Mouse (Mus musculus) splenic B cell, adult 2 months (primary cell): Measurements from ENCODE around the gene Fry.

ENCODE experiments used
- DNase-seq: peaks from one replicate; pipeline ENCODE4 v3.0.0-alpha.2; 2011; ENCODE audit warnings: low read depth, low spot score
- H3K27me3 ChIP-seq: 2 replicates; pipeline ENCODE4 v1.6.1; 2012; ENCODE audit warnings: mild to moderate bottlenecking, low read length, moderate library complexity, mixed read lengths; ENCODE audit not compliant: control insufficient read depth, poor library complexity, insufficient read depth, severe bottlenecking
- H3K36me3 ChIP-seq: 2 replicates; pipeline ENCODE4 v1.6.1; 2012; ENCODE audit warnings: mild to moderate bottlenecking, low read length, moderate library complexity, mixed read lengths; ENCODE audit not compliant: control insufficient read depth, poor library complexity, insufficient read depth, severe bottlenecking

Gene Fry

DNA sequence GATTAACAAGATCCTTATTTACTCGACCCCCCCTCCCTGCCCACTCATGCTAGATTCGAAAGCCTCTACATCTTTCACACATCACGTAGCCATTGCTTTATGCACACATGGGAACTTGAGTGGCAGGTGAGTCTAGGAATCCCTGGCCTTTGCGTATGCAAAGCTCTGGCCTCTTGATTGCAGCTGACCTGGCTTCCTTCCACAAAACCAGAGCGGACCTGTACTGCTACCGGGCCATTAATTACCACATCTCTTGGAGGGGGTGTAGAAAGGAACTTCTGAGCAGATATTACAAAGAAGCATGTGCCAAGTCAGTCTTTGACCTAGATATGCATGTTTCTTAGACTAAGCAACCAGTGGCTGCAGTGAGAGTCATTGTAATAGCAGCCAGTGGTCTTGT lies 55.4 kb downstream of the Fry start:
- DNase-seq = no peak
- H3K27me3 ChIP-seq = no peaks in the 10 kb centered on the region

DNA sequence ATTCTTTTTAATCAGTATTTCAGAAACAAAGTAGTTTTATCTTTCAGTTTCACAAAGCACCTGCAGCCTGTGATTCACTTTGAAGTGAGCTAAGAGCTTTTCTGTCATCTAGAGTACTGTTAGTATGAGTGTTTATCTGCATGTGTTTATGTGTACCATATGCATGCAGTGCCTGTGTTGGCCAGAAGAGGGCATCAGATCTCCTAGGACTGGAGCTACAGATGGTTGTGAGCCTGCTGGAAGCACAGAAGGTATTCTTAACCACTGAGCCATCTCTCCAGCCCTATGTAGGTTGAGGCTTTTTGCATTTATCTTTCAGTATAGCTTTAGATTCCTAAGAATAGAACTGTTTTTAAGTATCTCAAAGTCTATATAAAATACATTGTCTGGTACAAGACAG lies 56.5 kb downstream of the Fry start:
- Histone ChIP-seq H3K27me3 (no peaks in the 10 kb centered on the region), H3K36me3 (no peaks in the 10 kb centered on the region)
- peak; percentile 37 for DNase-seq

More for the DNA sequence above, 55.4 kb downstream of the Fry start:
- no peaks in the 10 kb centered on the region for H3K36me3 ChIP-seq

DNA sequence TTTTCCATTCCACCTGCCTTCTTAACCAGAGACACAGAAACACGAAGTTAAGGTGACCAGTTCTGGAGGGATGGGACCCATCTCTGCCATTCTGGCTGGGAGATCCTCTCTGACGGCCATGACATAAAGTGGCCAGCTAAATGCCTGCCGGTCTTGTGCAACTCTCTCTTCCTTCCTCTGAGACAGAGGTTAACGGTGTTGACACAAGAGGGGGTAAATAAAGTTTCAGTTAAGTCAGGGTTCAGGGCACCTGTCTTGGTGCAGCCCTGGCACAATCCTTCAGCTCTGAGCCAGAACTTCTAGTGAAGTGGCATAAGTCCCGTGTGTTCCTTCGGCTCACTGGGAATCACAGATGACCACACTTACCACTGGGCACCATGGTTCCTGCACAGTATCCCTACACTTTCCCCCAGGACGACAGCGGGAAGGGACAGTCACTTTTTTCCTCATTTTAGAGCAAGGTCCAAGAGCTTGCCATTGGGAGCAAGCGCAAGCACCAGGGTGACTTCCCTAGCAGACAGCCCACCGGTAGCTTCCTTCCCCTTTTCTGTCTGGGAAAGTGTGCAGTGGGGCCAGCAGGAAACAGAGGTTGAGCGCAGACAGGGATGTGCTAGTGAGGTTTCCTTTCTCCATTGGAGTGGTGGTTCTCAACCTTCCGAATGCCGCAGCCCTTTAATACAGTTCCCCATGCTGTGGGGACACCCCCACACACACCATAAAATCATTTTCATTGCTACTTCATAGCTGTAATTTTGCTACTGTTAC lies 58.0 kb downstream of the Fry start:
- peak; percentile 24 for DNase-seq
- Histone ChIP-seq H3K36me3 (no peaks in the 10 kb centered on the region), H3K27me3 (no peaks in the 10 kb centered on the region)

DNA sequence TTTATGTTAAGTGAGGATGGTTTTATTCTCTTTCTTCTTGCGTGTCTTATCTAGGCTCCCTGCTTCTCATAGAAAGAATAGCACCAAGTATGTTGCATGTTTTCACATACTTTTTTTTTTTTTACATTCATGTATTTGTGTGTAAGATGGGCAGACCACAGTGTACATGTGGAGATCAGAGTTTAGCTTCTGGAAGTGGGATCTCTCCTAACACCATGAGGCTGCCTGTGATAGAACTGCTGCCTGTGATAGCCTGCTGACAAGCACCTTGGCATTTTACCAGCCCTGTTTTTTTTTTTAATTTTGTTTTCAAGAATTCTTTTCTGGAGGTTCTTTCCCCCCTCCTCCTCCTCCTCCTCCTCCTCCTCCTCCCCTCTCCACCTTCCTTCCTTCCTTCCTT lies 59.3 kb downstream of the Fry start:
- H3K27me3 ChIP-seq = no peaks in the 10 kb centered on the region
- H3K36me3 ChIP-seq = no peaks in the 10 kb centered on the region
- DNase-seq = no peak

DNA sequence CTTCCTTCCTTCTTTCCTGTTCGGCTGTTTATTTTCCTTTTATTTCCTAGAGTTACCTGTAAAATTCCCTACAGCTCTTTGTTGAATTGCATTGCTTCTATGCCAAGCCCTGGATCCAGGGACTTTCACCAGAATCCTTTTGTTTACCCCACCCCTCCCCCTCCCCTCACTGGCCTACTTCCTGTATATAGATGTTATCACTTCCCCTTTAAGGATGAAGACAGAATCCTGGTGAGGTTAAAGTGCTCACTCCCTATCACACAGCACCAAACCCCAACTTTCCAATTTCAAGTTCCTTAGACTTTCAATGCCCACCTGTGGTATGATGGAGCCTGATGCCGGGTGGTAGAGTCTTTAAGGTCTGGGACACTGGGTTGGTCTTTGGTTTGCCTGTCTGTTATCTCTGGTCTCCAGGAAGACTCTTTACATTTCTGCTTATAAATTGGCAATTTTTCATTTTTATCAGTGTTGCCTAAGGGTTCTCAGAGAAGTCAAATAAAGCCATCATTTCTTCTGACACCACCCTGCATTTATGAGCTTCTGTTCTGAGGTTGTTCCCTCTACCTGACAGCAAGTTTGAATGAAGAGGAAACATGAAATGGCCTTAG lies 59.9 kb downstream of the Fry start:
- DNase-seq = peak; percentile 28
- Histone ChIP-seq H3K36me3 (no peaks in the 10 kb centered on the region), H3K27me3 (no peaks in the 10 kb centered on the region)

DNA sequence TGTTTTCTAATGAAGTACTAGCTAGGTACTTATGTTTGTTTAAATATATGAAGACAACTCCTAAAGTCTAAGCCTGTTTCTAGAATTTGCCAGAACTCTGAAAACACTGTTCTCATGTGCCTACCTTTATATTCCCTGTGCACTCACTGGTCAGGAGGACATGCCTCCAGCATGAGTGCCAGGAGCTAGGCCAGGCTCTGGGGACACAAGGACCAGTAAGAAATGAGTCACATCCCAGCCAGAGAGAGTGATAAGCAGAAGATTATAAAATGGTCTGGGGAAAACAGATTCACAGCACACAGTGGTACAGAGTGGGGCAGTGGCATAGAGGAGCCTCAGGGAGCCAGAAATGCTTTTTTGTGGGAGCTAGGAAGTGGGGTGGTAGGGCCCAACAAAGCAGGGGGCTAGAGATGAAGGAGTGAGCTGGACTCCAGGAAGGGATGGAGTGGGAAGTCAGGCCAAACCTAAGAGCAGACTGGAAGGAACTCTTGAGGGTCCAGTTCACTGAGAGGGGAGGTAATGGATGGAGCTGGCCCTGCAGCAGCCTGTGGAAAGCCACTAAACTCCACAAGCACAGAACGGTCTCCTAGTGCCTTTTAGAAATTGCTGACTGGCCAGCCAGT lies 62.7 kb downstream of the Fry start:
- Histone ChIP-seq H3K27me3 (no peaks in the 10 kb centered on the region), H3K36me3 (no peaks in the 10 kb centered on the region)
- DNase-seq = no peak

DNA sequence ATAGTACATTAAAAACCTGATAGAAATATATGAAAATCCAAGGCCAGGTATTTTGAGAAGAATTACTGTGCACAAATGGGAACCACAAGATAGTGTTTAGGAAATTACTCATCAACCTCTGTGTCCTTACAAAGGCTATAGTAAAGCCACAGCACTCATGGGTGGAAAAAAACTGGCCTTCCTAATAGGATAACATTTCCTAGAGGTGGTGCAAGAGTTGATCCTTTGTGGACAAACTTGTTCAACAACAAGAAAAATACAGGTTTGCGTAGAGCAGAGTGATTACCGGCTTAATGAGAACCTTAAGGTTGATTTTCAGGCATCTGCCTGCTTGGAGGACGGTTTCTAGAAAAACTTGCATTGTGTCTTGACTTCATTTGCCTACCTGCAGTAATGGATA lies 66.5 kb downstream of the Fry start:
- Histone ChIP-seq H3K36me3 (no peaks in the 10 kb centered on the region), H3K27me3 (no peaks in the 10 kb centered on the region)
- no peak for DNase-seq

DNA sequence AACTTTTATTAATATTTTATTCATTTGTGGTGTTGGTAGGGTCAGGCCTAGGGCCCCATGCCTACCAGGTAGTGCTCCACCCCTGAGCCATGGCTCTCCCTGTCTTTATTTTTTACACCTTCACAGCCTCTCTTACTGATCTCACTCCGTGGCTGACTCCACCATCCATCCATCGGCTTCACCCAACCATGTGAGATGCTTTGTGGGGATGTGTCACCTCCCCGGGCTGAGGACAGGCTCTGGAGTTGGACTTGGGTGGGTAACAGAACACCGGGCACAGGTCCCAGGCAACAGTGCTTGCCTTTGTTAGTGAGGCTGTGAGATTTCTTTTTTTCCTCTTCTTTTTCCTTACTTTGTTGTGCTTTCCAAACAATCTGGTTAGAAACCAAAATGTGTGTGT lies 67.7 kb downstream of the Fry start:
- no peak for DNase-seq
- Histone ChIP-seq H3K27me3 (no peaks in the 10 kb centered on the region), H3K36me3 (no peaks in the 10 kb centered on the region)

DNA sequence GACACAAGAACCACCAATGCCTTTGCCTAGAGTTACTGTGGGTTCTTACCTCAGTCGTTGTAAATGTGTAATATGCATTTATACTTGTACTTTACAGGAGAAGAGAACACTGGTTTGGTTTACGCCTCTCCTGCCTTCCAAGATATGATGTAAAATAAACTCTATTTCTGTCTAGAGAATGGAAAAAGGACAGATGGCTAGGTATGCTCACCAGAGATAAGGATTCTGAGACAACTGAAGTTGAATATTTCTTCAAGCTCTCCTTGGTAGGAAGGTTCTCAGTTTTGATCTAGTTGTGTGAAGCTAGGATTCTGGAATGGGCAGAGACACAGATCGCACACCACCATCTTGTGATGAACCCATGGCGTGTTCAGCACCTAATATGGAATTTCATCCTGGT lies 68.2 kb downstream of the Fry start:
- Histone ChIP-seq H3K36me3 (no peaks in the 10 kb centered on the region), H3K27me3 (no peaks in the 10 kb centered on the region)
- DNase-seq = no peak

DNA sequence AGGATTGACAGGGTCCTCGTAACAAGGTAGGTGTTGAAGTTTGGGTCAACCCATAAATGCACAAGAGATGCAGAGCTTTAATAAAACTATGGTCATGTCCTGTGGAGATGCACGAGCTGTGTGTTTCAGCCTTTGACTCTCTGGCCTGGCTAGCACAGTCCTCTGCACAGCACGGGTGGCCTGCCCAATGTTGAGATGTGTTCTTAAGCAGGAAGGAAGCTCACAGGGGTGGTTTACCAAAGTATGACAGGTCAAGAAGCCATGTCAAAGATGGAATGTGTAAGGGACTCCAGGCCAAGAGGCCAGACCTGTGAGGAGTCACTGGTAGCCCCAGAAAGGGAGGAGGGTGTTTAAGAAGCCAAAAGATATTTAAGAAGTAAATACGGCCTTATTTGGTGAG lies 69.6 kb downstream of the Fry start:
- Histone ChIP-seq H3K36me3 (no peaks in the 10 kb centered on the region), H3K27me3 (no peaks in the 10 kb centered on the region)
- no peak for DNase-seq

DNA sequence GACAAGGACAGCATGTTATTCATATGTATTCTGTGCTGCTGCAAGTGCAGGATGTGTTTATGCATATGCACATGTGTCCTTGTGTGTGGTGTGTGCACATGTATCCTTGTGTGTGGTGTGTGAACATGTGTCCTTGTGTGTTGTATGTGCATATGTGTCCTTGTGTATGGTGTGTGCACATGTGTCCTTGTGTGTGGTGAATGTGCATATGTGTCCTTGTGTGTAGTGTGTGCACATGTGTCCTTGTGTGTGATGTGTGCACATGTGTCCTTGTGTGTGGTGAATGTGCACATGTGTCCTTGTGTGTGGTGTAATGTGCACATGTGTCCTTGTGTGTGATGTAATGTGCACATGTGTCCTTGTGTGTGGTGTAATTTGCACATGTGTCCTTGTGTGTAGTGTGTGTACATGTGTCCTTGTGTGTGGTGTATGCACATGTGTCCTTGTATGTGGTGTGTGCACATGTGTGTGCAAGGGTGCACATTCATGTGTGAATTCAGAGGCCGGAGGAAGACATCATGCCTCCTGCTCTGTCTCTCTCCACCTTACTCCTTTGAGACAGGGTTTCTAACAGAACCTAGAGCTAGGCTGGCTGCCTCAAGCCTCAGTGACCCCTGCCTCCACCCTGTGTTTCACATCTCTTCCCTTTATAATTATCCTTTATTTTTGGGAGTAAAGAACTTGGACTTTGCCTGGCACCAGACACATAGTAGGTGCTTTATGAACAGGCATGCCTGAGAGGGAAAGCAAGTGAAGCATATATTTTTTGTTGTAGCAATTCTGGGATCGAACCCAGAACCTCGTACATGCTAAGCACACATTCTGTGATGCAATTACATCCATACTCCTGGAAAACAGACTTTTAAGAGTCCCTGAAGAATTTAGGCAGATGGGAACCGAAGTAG lies 72.3 kb downstream of the Fry start:
- H3K27me3 ChIP-seq = no peaks in the 10 kb centered on the region
- no peaks in the 10 kb centered on the region for H3K36me3 ChIP-seq
- no peak for DNase-seq

DNA sequence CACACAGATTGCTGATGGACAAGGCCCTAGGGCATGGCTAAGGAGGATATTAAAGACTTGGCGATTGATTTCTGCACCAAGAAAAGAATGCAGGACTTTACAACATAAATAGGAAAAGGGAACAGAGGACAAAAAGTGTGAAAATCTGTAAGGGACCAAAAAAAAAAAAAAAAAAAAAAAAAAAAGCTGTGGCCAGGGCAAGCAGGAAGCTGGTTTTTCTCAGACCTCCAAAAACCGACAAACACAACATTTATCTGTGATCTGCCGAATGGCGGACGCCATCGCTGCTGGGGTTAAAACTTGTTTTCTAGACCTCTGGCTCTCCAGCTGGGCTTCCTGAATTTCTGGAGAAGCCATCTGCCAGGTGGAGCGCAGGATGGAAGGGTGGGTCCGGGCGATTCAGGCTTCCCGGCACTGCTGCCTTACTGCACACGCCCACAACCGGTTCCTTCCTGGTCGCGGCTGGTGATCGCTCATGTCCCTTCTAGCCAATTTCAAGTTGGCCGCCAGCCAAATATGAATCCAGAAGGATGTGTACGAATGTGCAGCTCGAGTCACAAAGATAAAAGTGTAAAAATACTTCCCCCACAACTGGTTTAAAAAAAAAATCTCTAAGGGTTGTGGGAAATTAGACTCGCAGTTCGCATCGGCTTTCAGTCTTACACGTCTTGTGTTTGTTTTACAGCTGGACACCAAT lies 77.2 kb downstream of the Fry start:
- Histone ChIP-seq H3K36me3 (no peaks in the 10 kb centered on the region), H3K27me3 (no peaks in the 10 kb centered on the region)
- DNase-seq = peak; percentile 42

DNA sequence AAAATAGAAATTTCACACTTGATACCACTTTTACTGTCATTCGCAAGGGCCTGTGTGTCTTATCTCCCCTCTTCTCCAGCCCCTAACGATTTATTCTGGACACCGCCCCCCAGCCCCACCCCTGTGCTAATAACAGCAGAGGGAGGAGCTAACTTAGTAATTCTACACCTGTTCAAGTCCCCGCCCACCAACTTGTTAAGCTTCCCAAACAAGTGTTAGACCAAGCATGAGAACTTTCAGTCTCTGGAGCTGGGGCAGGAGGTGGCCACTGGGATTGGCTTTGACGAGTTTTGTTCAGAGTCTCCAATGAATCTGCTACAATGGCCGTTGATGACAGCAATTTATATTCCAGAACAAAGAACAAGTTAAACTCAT lies 77.8 kb downstream of the Fry start:
- Histone ChIP-seq H3K27me3 (no peaks in the 10 kb centered on the region), H3K36me3 (no peaks in the 10 kb centered on the region)
- peak; percentile 28 for DNase-seq

DNA sequence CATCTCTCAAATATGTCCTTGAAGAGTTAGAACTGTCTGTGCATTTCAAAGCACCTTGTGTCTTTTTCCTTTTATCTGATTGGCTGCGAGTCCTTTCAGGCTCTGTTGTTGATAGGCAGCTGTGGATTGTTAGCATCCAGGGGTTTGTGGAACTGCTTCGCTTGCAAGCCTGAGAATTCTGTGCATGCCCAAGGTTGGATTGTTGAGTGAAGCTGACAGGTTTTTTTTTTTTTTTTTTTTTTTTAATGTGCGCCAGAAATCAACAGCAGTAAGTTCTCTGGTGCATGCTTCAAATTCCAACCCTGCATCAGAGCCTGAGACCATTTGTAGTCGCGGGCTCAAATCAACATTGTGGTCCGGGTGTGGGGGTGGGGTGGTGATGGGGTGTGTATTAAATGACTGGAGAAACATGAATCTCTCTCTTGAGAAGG lies 78.5 kb downstream of the Fry start:
- H3K36me3 ChIP-seq = no peaks in the 10 kb centered on the region
- DNase-seq = no peak

More for the DNA sequence above, 78.5 kb downstream of the Fry start:
- H3K27me3 ChIP-seq = no peaks in the 10 kb centered on the region
